Mouse (Mus musculus) intestine, postnatal 0 days (tissue): ENCODE measurements at regions not wholly inside any gene's neighbourhood (a gene's known extent, or its start where the extent isn't known, plus 50 kb on each side); places are given as distances from the start of the nearest gene placed in this dataset.
A peak's percentile ranks its signal among the peaks of the same experiment; 100 is the strongest.

Experiments used
- ATAC-seq: fragments of 200-750 bp; cut with Nextera tagmentation; 2 replicates; pipeline ENCODE4 v1.8.0; 2017; ENCODE audit warnings: mild to moderate bottlenecking, moderate TSS enrichment, moderate library complexity
- H3K27ac ChIP-seq: fragments of 300-500 bp; sonication (generic); 2 replicates; pipeline ENCODE4 v1.5.1; 2014; ENCODE audit warnings: mild to moderate bottlenecking, low read depth, low read length, moderate library complexity
- H3K27me3 ChIP-seq: fragments of 300-500 bp; sonication (generic); replicated peaks from 2 replicates; pipeline ENCODE4 v1.6.1; 2014; ENCODE audit warnings: low read length, mixed read lengths; ENCODE audit not compliant: control insufficient read depth, insufficient read depth
- H3K36me3 ChIP-seq: fragments of 300-500 bp; sonication (generic); 2 replicates; pipeline ENCODE4 v1.6.1; 2014; ENCODE audit warnings: mild to moderate bottlenecking, moderate library complexity; ENCODE audit not compliant: control insufficient read depth, insufficient read depth
- H3K4me1 ChIP-seq: fragments of 300-500 bp; sonication (generic); replicated peaks from 2 replicates; pipeline ENCODE4 v1.6.1; 2014; ENCODE audit warnings: antibody characterized with exemption, low read length, mixed read lengths; ENCODE audit not compliant: control insufficient read depth, insufficient read depth
- H3K4me2 ChIP-seq: fragments of 300-500 bp; sonication (generic); replicated peaks from 2 replicates; pipeline ENCODE4 v1.6.1; 2014; ENCODE audit warnings: low read depth, mild to moderate bottlenecking, moderate library complexity
- H3K4me3 ChIP-seq: fragments of 300-500 bp; sonication (generic); 2 replicates; pipeline ENCODE4 v1.5.1; 2014; ENCODE audit warnings: low read depth, low read length
- H3K9ac ChIP-seq: fragments of 300-500 bp; sonication (generic); 2 replicates; pipeline ENCODE4 v1.6.1; 2014; ENCODE audit warnings: mild to moderate bottlenecking, low read depth, low read length
- H3K9me3 ChIP-seq: fragments of 300-500 bp; sonication (generic); 2 replicates; pipeline ENCODE4 v1.6.1; 2016; ENCODE audit warnings: mixed run types; ENCODE audit not compliant: control insufficient read depth
- CTCF ChIP-seq: sonication (generic); IDR thresholded peaks from 2 replicates; pipeline ENCODE4 v1.5.1; 2016; ENCODE audit warnings: low read depth, mild to moderate bottlenecking, control low read depth, antibody characterized with exemption, moderate library complexity
- WGBS: fragments of 180-500 bp; shearing (Covaris S2); extraction: QIAGEN DNeasy Blood & Tissue Kit; methylation state at CpG from one replicate; pipeline ENCODE4 v1.1.7; 2014; 5-methylcytosine and 5-hydroxymethylcytosine counted together

DNA sequence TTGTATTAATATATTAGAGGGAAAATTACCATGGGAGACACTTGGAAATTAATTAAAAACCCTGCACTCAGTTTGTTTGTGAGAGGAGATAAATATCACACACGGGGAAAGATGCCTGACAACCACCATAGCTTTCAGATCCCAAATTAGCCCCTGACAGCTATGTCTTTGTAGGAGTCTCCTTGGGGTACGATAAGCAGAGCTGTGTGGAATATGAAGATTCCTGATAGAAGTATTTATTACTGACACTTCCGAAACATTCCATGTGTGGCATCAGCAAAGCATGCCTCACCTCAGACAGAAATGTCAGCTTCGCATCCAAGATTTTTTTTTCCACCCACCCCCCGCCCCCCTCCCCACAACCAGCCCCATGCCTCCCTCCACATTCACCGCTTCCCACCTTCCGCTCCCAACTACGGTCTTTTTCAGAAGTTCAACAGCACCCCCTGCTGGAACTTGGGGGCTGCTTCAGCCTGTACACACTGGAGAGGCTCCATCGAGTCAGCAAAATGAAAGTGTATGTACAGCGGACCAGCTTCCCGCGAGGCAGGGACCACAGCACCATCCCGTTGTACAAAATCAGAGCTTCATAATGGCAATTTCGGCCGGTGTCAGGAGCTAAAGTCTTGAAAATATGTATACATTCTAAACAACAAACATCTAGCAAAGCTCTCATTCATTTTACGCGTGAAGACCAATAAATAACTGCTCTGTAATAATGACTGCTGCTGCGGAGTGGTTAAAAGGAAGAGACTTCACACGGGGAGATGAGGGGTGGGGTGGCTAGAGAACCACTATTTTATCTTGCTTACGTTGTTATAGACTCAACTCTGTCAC lies 66.7 kb downstream of the Rwdd3 start:
- H3K4me2 ChIP-seq = peak overlapping the region; percentile 62
- no peak overlapping the region for H3K27ac ChIP-seq
- ATAC-seq = peak; percentile 73
- 26% methylated on average over 20 of the region's 20 CpGs for WGBS
- peak; percentile 81 for TF ChIP-seq CTCF
- H3K4me3 ChIP-seq = peak overlapping the region; percentile 35
- H3K4me1 ChIP-seq = no peaks in the 10 kb centered on the region
- H3K9ac ChIP-seq = no peak overlapping the region
- no peaks in the 10 kb centered on the region for H3K27me3 ChIP-seq
- H3K9me3 ChIP-seq = no peaks in the 10 kb centered on the region
- no peaks in the 10 kb centered on the region for H3K36me3 ChIP-seq

DNA sequence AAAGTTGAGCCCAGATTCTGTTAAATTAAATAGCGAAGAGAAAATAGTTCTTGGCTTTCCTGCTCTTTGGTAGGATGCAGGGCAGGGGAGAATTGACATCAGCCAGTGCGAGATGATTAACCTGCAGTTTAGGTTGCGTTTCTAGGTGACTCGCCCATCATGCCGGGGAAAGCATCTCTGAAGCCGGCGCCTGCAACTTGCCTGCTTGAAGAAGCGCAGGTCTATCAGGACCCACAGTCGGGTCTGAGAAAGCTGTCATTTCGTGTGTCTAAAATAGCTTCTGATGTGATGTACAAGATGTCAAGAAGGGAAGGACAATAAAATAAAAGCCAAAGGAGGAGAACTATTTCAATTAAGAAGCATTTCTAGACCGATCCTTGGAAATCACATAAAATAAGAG lies 68.6 kb downstream of the Rwdd3 start:
- Histone ChIP-seq H3K9me3 (no peaks in the 10 kb centered on the region), H3K4me2 (no peak overlapping the region), H3K4me3 (no peak overlapping the region), H3K27me3 (no peaks in the 10 kb centered on the region), H3K4me1 (no peaks in the 10 kb centered on the region), H3K36me3 (no peaks in the 10 kb centered on the region), H3K27ac (no peak overlapping the region), H3K9ac (no peak overlapping the region)
- TF ChIP-seq CTCF = no peak
- no peak for ATAC-seq
- WGBS = 75% methylated on average over 11 of the region's 11 CpGs

DNA sequence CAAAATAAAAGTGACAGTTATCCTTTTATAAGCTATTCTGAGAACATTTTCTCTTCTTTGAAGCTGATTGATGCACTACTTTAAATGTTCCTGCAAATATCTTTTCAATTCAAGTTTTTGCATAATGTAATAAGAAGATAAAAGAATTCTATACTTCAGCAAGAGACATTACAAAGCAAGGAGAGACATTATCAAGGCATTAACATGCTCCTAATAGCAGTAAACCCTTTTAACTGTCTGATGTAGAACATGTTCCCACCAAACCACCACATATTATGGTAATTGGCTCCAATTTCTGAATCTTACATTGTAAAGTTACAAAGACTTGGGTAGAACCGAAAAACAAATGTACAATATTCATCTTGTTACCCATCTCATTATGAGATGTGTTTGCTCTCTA lies 69.4 kb downstream of the Rwdd3 start:
- WGBS = 77% methylated on average over 1 of the region's 1 CpGs
- H3K27me3 ChIP-seq = no peaks in the 10 kb centered on the region
- no peak overlapping the region for H3K4me3 ChIP-seq
- H3K9me3 ChIP-seq = no peaks in the 10 kb centered on the region
- no peaks in the 10 kb centered on the region for H3K4me1 ChIP-seq
- no peak overlapping the region for H3K9ac ChIP-seq
- no peaks in the 10 kb centered on the region for H3K36me3 ChIP-seq
- no peak for TF ChIP-seq CTCF
- H3K27ac ChIP-seq = no peak overlapping the region
- ATAC-seq = no peak
- H3K4me2 ChIP-seq = no peak overlapping the region

DNA sequence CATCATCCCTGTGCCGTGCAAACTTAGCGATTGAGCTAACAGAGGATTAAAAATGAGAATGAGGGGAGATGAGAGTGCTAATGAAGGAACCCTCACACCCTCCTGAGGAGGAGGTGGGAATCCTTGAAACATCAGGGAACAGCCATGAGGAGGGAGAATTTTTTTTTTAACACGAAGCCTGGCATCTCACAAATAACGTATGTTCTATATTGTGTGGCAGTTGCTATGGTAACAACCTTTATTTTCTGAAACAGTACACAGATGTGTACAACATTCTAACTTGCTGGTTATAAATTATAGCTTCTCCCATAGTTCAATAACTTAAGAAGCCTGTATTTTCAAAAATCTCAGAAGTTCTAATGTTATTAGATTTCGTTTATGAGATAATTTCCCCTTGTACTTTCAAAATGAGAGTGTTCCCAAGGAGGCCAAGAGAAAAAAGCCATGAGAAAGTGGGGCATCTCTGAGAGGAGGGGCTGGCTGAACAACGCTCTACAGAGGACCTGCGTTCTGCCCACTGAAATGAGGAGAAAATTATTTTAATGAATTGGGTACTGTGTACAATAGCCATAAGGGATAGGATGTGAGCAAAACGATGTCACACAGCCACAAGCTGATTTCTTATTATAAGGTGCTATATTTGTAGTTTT lies 71.2 kb downstream of the Rwdd3 start:
- H3K4me3 ChIP-seq = no peak overlapping the region
- WGBS = 81% methylated on average over 8 of the region's 8 CpGs
- no peaks in the 10 kb centered on the region for H3K4me1 ChIP-seq
- no peak for TF ChIP-seq CTCF
- no peaks in the 10 kb centered on the region for H3K36me3 ChIP-seq
- H3K4me2 ChIP-seq = no peak overlapping the region
- no peak overlapping the region for H3K27ac ChIP-seq
- H3K9ac ChIP-seq = no peak overlapping the region
- H3K9me3 ChIP-seq = no peaks in the 10 kb centered on the region
- no peak for ATAC-seq
- no peaks in the 10 kb centered on the region for H3K27me3 ChIP-seq

DNA sequence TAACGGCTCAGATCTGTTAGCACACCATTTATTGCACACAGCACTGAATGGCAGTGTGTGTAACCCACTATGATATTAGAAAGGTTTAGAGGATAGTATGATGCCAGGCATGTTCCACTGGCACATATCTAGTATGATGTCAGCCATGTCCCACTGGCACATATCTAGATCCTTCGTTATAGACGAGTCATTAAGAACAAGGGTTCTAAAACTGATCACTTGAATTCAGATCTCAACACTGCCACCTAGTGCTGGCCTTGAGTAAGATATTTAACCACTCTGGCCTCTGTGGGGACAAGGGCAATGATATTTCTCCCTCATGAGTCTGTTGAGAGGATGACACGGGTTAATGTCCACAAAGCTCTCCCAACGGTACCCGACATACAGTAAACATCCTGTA lies 78.0 kb downstream of the Rwdd3 start:
- no peak overlapping the region for H3K4me3 ChIP-seq
- no peak for ATAC-seq
- H3K27me3 ChIP-seq = no peaks in the 10 kb centered on the region
- H3K9ac ChIP-seq = no peak overlapping the region
- no peaks in the 10 kb centered on the region for H3K9me3 ChIP-seq
- H3K27ac ChIP-seq = no peak overlapping the region
- no peaks in the 10 kb centered on the region for H3K36me3 ChIP-seq
- no peak overlapping the region for H3K4me2 ChIP-seq
- 27% methylated on average over 6 of the region's 6 CpGs for WGBS
- H3K4me1 ChIP-seq = no peaks in the 10 kb centered on the region
- peak; percentile 68 for TF ChIP-seq CTCF

DNA sequence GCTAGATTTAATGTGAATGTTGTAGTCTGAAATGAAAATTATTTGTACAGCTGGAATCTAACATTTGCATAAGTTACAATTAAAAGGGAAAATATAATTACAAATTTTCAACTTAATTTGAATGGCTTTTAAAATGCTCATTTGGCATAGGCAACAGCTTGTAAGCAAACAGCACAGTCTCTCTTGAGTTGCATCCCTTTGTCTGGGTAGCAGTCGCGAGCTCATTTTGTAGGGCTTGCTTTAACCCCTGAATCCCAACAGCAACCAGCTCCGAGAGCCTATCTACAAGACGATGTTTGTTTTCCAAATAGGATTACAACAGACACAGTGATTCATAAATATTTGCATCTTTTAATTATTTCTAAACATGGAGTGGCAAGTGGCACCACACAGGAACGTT lies 82.8 kb downstream of the Rwdd3 start:
- Histone ChIP-seq H3K27ac (no peak overlapping the region), H3K27me3 (no peaks in the 10 kb centered on the region), H3K9ac (no peak overlapping the region), H3K4me2 (no peak overlapping the region), H3K36me3 (no peaks in the 10 kb centered on the region), H3K4me1 (no peaks in the 10 kb centered on the region), H3K4me3 (no peak overlapping the region), H3K9me3 (no peaks in the 10 kb centered on the region)
- ATAC-seq = no peak
- WGBS = 57% methylated on average over 5 of the region's 5 CpGs
- no peak for TF ChIP-seq CTCF
